Mouse (Mus musculus) heart, adult 2 months (tissue): Measurements from ENCODE around the gene Fosl2.

ENCODE experiments used
- CTCF ChIP-seq: fragments of 200-600 bp; IDR thresholded peaks from 2 replicates; pipeline ENCODE4 v1.8.1; 2022; ENCODE audit warnings: antibody characterized with exemption, mild to moderate bottlenecking, moderate library complexity
- EP300 ChIP-seq: fragments of 200-500 bp; IDR thresholded peaks from 2 replicates; pipeline ENCODE4 v1.6.1; 2011; ENCODE audit warnings: low read depth, low read length, control low read depth; ENCODE audit not compliant: insufficient read depth
- POLR2A ChIP-seq: fragments of 200-500 bp; IDR thresholded peaks from 2 replicates; pipeline ENCODE4 v1.6.1; 2011; ENCODE audit warnings: mild to moderate bottlenecking, low read depth, low read length, control low read depth; ENCODE audit not compliant: insufficient read depth

- TF ChIP-seq CTCF (no peak), EP300 (no peak), POLR2A (no peak)
These were observed 13.2 kb upstream of the Fosl2 start for GRCm38 (mm10) chr5:32122363-32122762.
